Mouse (Mus musculus) splenic B cell, adult 2 months (primary cell): ENCODE data around the gene Zfp91.

Experiments used
- DNase-seq: peaks from one replicate; pipeline ENCODE4 v3.0.0-alpha.2; 2011; ENCODE audit warnings: low read depth, low spot score
- H3K27me3 ChIP-seq: 2 replicates; pipeline ENCODE4 v1.6.1; 2012; ENCODE audit warnings: mild to moderate bottlenecking, low read length, moderate library complexity, mixed read lengths; ENCODE audit not compliant: control insufficient read depth, poor library complexity, insufficient read depth, severe bottlenecking
- H3K36me3 ChIP-seq: 2 replicates; pipeline ENCODE4 v1.6.1; 2012; ENCODE audit warnings: mild to moderate bottlenecking, low read length, moderate library complexity, mixed read lengths; ENCODE audit not compliant: control insufficient read depth, poor library complexity, insufficient read depth, severe bottlenecking

The Zfp91 gene

GRCm38 (mm10) chr19:12795511-12796327 lies at the start of gene Zfp91, which contains the start of gene Lpxn:
Zfp91 (minus strand) TSS chr19:12796126.
Lpxn (plus strand) TSS chr19:12796193.
- Histone ChIP-seq H3K27me3 (no peaks in the 10 kb centered on the region), H3K36me3 (no peaks in the 10 kb centered on the region)
- peak; percentile 98 for DNase-seq

GRCm38 (mm10) chr19:12838507-12838906 lies 42.6 kb upstream of the Zfp91 start:
- peaks cover 2% of the 10 kb centered on the region; the same call in 1 of the 2 replicates for H3K36me3 ChIP-seq
- no peaks in the 10 kb centered on the region for H3K27me3 ChIP-seq
- no peak for DNase-seq

- peaks cover 12% of the 10 kb centered on the region for H3K36me3 ChIP-seq
- H3K27me3 ChIP-seq, result no peaks in the 10 kb centered on the region
- DNase-seq, result peak; percentile 46
These were observed 37.7 kb upstream of the Zfp91 start for GRCm38 (mm10) chr19:12833625-12834024.

- DNase-seq, result no peak
- Histone ChIP-seq H3K27me3 (no peaks in the 10 kb centered on the region), H3K36me3 (peaks cover 12% of the 10 kb centered on the region)
These were observed 35.6 kb upstream of the Zfp91 start for GRCm38 (mm10) chr19:12831559-12831958.

- no peak for DNase-seq
- H3K27me3 ChIP-seq, result no peaks in the 10 kb centered on the region
- peaks cover 12% of the 10 kb centered on the region for H3K36me3 ChIP-seq
These were observed 35.0 kb upstream of the Zfp91 start for GRCm38 (mm10) chr19:12830823-12831430.

- H3K36me3 ChIP-seq, result peaks cover 11% of the 10 kb centered on the region
- DNase-seq, result peak; percentile 45
- no peaks in the 10 kb centered on the region for H3K27me3 ChIP-seq
These were observed 28.6 kb upstream of the Zfp91 start for GRCm38 (mm10) chr19:12824549-12824948.

- Histone ChIP-seq H3K27me3 (no peaks in the 10 kb centered on the region), H3K36me3 (peaks cover 11% of the 10 kb centered on the region)
- DNase-seq, result peak; percentile 79
These were observed 24.5 kb upstream of the Zfp91 start for GRCm38 (mm10) chr19:12820383-12820782.

GRCm38 (mm10) chr19:12818507-12818906 lies 22.6 kb upstream of the Zfp91 start:
- Histone ChIP-seq H3K36me3 (peaks cover 8% of the 10 kb centered on the region), H3K27me3 (no peaks in the 10 kb centered on the region)
- DNase-seq, result peak; percentile 70

- DNase-seq, result no peak
- Histone ChIP-seq H3K27me3 (no peaks in the 10 kb centered on the region), H3K36me3 (peaks cover 5% of the 10 kb centered on the region; the same call in 1 of the 2 replicates)
These were observed 18.0 kb upstream of the Zfp91 start for GRCm38 (mm10) chr19:12813883-12814282.

- DNase-seq, result no peak
- H3K27me3 ChIP-seq, result no peaks in the 10 kb centered on the region
- peaks cover 7% of the 10 kb centered on the region; the same call in 1 of the 2 replicates for H3K36me3 ChIP-seq
These were observed 16.9 kb upstream of the Zfp91 start for GRCm38 (mm10) chr19:12812644-12813364.

GRCm38 (mm10) chr19:12806214-12806613 lies 10.3 kb upstream of the Zfp91 start:
- Histone ChIP-seq H3K27me3 (no peaks in the 10 kb centered on the region; the same call in 1 of the 2 replicates), H3K36me3 (0 out of 2 replicates have a peak, but pooled peaks cover 8% of the 10 kb centered on the region)
- peak; percentile 28 for DNase-seq

GRCm38 (mm10) chr19:12805730-12806129 lies 9.8 kb upstream of the Zfp91 start:
- Histone ChIP-seq H3K27me3 (no peaks in the 10 kb centered on the region; the same call in 1 of the 2 replicates), H3K36me3 (0 out of 2 replicates have a peak, but pooled peaks cover 8% of the 10 kb centered on the region)
- no peak for DNase-seq

- no peak for DNase-seq
- H3K36me3 ChIP-seq, result 0 out of 2 replicates have a peak, but pooled peaks cover 8% of the 10 kb centered on the region
These were observed 8.3 kb upstream of the Zfp91 start for GRCm38 (mm10) chr19:12804237-12804636.

GRCm38 (mm10) chr19:12802830-12803229 lies 6.9 kb upstream of the Zfp91 start:
- Histone ChIP-seq H3K27me3 (no peaks in the 10 kb centered on the region; the same call in 1 of the 2 replicates), H3K36me3 (0 out of 2 replicates have a peak, but pooled peaks cover 3% of the 10 kb centered on the region)
- DNase-seq, result no peak

More at GRCm38 (mm10) chr19:12804237-12804636, 8.3 kb upstream of the Zfp91 start:
- no peaks in the 10 kb centered on the region; the same call in 1 of the 2 replicates for H3K27me3 ChIP-seq
